ENCODE assay signal across 16 mouse cellular contexts in the genomic region with DNA sequence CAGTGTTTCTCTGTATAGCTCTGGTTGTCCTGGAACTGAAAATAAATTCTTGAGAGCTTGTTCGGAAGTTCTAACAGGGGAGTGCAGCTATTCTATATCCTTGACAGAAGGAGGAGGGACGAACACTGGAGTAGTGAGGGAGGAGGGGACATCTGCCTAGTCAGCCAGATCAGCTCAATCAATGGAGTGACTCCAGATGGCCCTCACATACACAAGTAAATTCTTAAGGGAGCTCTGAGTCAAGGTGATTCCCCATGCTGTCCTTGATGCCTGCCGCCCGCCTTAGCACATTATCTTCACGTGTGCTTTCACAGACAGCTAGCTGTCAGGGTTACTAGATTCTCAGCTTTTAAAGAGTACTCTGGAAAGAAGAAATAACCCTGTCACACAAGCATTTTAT. TPM values are rescaled to one million over a fixed set of nuclear protein-coding genes. Genes with fewer than 3 reads are reported as not detected.
A peak's percentile ranks its signal among the peaks of the same experiment; 100 is the strongest.
DNase-seq lines count a peak whose midpoint lies in the region; ATAC-seq and TF ChIP-seq lines count a peak whose summit lies in the region.
"Had no signal": no experiment of that assay in that cellular context is flagged by ENCODE, and none has a peak within 500 bp of the region (broad histone marks: within the 10 kb centered on the region; RNA-seq: fewer than 3 reads in every experiment).

No protein-coding gene starts in this region.

- no peak overlapping the region for H3K9ac ChIP-seq in heart, embryonic 13.5 days
- H3K9ac ChIP-seq in lung, postnatal 0 days (replicated peaks; ENCODE audit: low read depth) = no peak overlapping the region
- H3K9ac ChIP-seq: embryonic facial prominence, embryonic 13.5 days; heart, embryonic 15.5 days; lung, embryonic 14.5 days; neural tube, embryonic 12.5 days had no signal

- H3K27ac ChIP-seq in heart, embryonic 13.5 days (replicated peaks) = peak overlapping the region; percentile 8
- H3K27ac ChIP-seq in lung, postnatal 0 days (ENCODE audit: low read length) = peak overlapping the region; percentile 16; the same call in 1 of the 2 replicates
- H3K27ac ChIP-seq: embryonic facial prominence, embryonic 13.5 days; neural tube, embryonic 12.5 days had no signal

- ATAC-seq in heart, embryonic 13.5 days (ENCODE audit: extremely low read depth, insufficient number of reproducible peaks, low FRiP score, low TSS enrichment) = no peak
- ATAC-seq in lung, postnatal 0 days = no peak
- ATAC-seq: midbrain, embryonic 16.5 days had no signal

- no peak for TF ChIP-seq EP300 in lung, postnatal 0 days (IDR thresholded peaks at IDR 0.05)

- peaks cover 26% of the 10 kb centered on the region for H3K36me3 ChIP-seq in heart, embryonic 13.5 days
- peaks cover 5% of the 10 kb centered on the region; the same call in 1 of the 2 replicates for H3K36me3 ChIP-seq in lung, postnatal 0 days (ENCODE audit: insufficient read depth, low read length)

- H3K4me2 ChIP-seq in heart, embryonic 13.5 days = no peak overlapping the region
- H3K4me2 ChIP-seq in lung, postnatal 0 days (replicated peaks; ENCODE audit: low read depth, low read length) = no peak overlapping the region
- H3K4me2 ChIP-seq: embryonic facial prominence, embryonic 13.5 days; heart, embryonic 15.5 days; liver, embryonic 11.5 days; lung, embryonic 14.5 days; neural tube, embryonic 12.5 days had no signal

- peaks cover 46% of the 10 kb centered on the region for H3K4me1 ChIP-seq in heart, embryonic 13.5 days
- peaks cover under 1% of the 10 kb centered on the region; the same call in 1 of the 2 replicates for H3K4me1 ChIP-seq in lung, postnatal 0 days (ENCODE audit: insufficient read depth, low read depth, low read length)
- H3K4me1 ChIP-seq: neural tube, embryonic 12.5 days had no signal

- H3K27me3 ChIP-seq in heart, embryonic 13.5 days (replicated peaks) = no peaks in the 10 kb centered on the region
- H3K27me3 ChIP-seq in lung, postnatal 0 days (replicated peaks; ENCODE audit: insufficient read depth, low read length) = no peaks in the 10 kb centered on the region
- H3K27me3 ChIP-seq: embryonic facial prominence, embryonic 13.5 days; heart, embryonic 15.5 days; neural tube, embryonic 12.5 days; Patski had no signal

- 68% methylated on average over 5 of the region's 5 CpGs for WGBS in heart, embryonic 13.5 days
- 73% methylated on average over 5 of the region's 5 CpGs for WGBS in lung, postnatal 0 days

- intact Hi-C loops in heart, postnatal 14 days (cut with DNase I) = no loop called here

- TF ChIP-seq CTCF in lung, postnatal 0 days (IDR thresholded peaks at IDR 0.05) = no peak

- DNase-seq in adrenal gland, postnatal 14 days = peak; percentile 19
- DNase-seq in adrenal gland, adult 18-20 months (ENCODE audit: low spot score in 2 of 2) = no peak
- DNase-seq in heart, postnatal 14 days = no peak
- DNase-seq in lung, postnatal 0 days (ENCODE audit: low spot score) = no peak
- no peak for DNase-seq in lung, postnatal 10 days
- DNase-seq in retina, postnatal 1 day = peak; percentile 52
- DNase-seq in layer of hippocampus, adult 11-12 months (ENCODE audit: low spot score) = no peak
- DNase-seq: lung, embryonic 14.5 days; thymus, postnatal 25 days had no signal

- H3K9me3 ChIP-seq in heart, embryonic 13.5 days = no peaks in the 10 kb centered on the region
- no peaks in the 10 kb centered on the region for H3K9me3 ChIP-seq in lung, postnatal 0 days (ENCODE audit: low read length)
- H3K9me3 ChIP-seq: embryonic facial prominence, embryonic 13.5 days; heart, embryonic 15.5 days; neural tube, embryonic 12.5 days had no signal

- H3K4me3 ChIP-seq in heart, embryonic 13.5 days = no peak overlapping the region
- H3K4me3 ChIP-seq in lung, postnatal 0 days (ENCODE audit: low read depth, low read length) = no peak overlapping the region
- H3K4me3 ChIP-seq: embryonic facial prominence, embryonic 13.5 days; heart, embryonic 15.5 days; neural tube, embryonic 12.5 days had no signal

RNA-seq across cellular contexts. Expression of gene Rheb, which starts 21.8 kb away (rescaled TPM):
- total RNA-seq in adrenal gland, postnatal 14 days (2021) = 68.6 and 76.1 TPM in 2 replicates
- total RNA-seq in adrenal gland, adult 18-20 months (2021) = 10 to 100 TPM; 82.7 to 87.0 TPM
- polyA plus RNA-seq in heart, embryonic 13.5 days (2015; fragmentation: Nextera tagmentation; extraction: Ambion mirVana) = 235 and 261 TPM in 2 replicates
- 10 to 100 TPM; 71.6 to 78.1 TPM for total RNA-seq in heart, postnatal 14 days (2021)
- polyA plus RNA-seq in lung, postnatal 0 days (2015; fragmentation: Nextera tagmentation; extraction: Ambion mirVana) = 180 and 189 TPM in 2 replicates

Comparison
In these comparisons a context has a peak if more than half of its experiments do, and no peak if none do; other contexts are left out.
1. DNase-seq: peak in adrenal gland, postnatal 14 days (single experiment) and retina, postnatal 1 day (single experiment); none in adrenal gland, adult 18-20 months (0 of 2), heart, postnatal 14 days (0 of 2), lung, postnatal 0 days (single experiment), lung, postnatal 10 days (single experiment) and layer of hippocampus, adult 11-12 months (single experiment).